Mouse (Mus musculus) neural tube, embryonic 11.5 days (tissue): ENCODE measurements around the gene Cd101. TPM values are rescaled to one million over a fixed set of nuclear protein-coding genes. Genes with fewer than 3 reads are reported as not detected.

Experiments used
- ATAC-seq: fragments of 200-750 bp; cut with Nextera tagmentation; 2 replicates; pipeline ENCODE4 v1.8.0; 2017; ENCODE audit warnings: moderate number of reproducible peaks, mild to moderate bottlenecking, moderate TSS enrichment, moderate library complexity; ENCODE audit not compliant: insufficient read depth, low FRiP score, low TSS enrichment
- DNase-seq: peaks from one replicate; pipeline ENCODE4 v3.0.0-alpha.2; 2015; ENCODE audit warnings: low spot score
- H3K27ac ChIP-seq: fragments of 300-500 bp; sonication (generic); 2 replicates; pipeline ENCODE4 v1.5.1; 2014; ENCODE audit warnings: low read depth, mild to moderate bottlenecking, low read length
- H3K27me3 ChIP-seq: fragments of 300-500 bp; sonication (generic); 2 replicates; pipeline ENCODE4 v1.6.1; 2014; ENCODE audit warnings: mild to moderate bottlenecking, low read length, mixed read lengths; ENCODE audit not compliant: control insufficient read depth, insufficient read depth
- H3K36me3 ChIP-seq: fragments of 300-500 bp; sonication (generic); 2 replicates; pipeline ENCODE4 v1.6.1; 2014; ENCODE audit warnings: mild to moderate bottlenecking, low read length, moderate library complexity, mixed read lengths; ENCODE audit not compliant: control insufficient read depth, insufficient read depth
- H3K4me1 ChIP-seq: fragments of 300-500 bp; sonication (generic); 2 replicates; pipeline ENCODE4 v1.6.1; 2014; ENCODE audit warnings: low read length, mixed read lengths; ENCODE audit not compliant: control insufficient read depth, insufficient read depth
- H3K4me2 ChIP-seq: fragments of 300-500 bp; sonication (generic); 2 replicates; pipeline ENCODE4 v1.6.1; 2014; ENCODE audit warnings: low read depth, mild to moderate bottlenecking, moderate library complexity
- H3K4me3 ChIP-seq: fragments of 300-500 bp; sonication (generic); 2 replicates; pipeline ENCODE4 v1.5.1; 2014; ENCODE audit warnings: low read depth, low read length
- H3K9ac ChIP-seq: fragments of 300-500 bp; sonication (generic); 2 replicates; pipeline ENCODE4 v1.6.1; 2014; ENCODE audit warnings: mild to moderate bottlenecking, low read length
- H3K9me3 ChIP-seq: fragments of 300-500 bp; sonication (generic); 2 replicates; pipeline ENCODE4 v1.6.1; 2016; ENCODE audit warnings: low read length; ENCODE audit not compliant: control insufficient read depth
- WGBS: fragments of 180-500 bp; shearing (Covaris S2); extraction: QIAGEN DNeasy Blood & Tissue Kit; methylation state at CpG from one replicate; pipeline ENCODE4 v1.1.7; 2014; 5-methylcytosine and 5-hydroxymethylcytosine counted together
- polyA plus RNA-seq: library from polyadenylated mRNA; unstranded; fragments of >200 nt; fragmentation: Nextera tagmentation; extraction: Ambion mirVana; gene quantifications from 2 replicates; pipeline ENCODE4 v1.2.1, GENCODE M21; 2014

Cd101 gene
- polyA plus RNA-seq, 1 experiment from 2014 or later, result 0.11 TPM

GRCm38 (mm10) chr3:101013536-101013935 lies 15.8 kb downstream of the Cd101 start:
- Histone ChIP-seq H3K27ac (no peak overlapping the region), H3K9ac (no peak overlapping the region), H3K4me3 (no peak overlapping the region), H3K9me3 (no peaks in the 10 kb centered on the region), H3K27me3 (no peaks in the 10 kb centered on the region), H3K4me1 (no peaks in the 10 kb centered on the region), H3K4me2 (no peak overlapping the region), H3K36me3 (no peaks in the 10 kb centered on the region)
- no peak for DNase-seq
- WGBS, result 94% methylated on average over 3 of the region's 3 CpGs
- no peak for ATAC-seq

GRCm38 (mm10) chr3:101013005-101013404 lies 16.4 kb downstream of the Cd101 start:
- Histone ChIP-seq H3K27me3 (no peaks in the 10 kb centered on the region), H3K9ac (no peak overlapping the region), H3K4me3 (no peak overlapping the region), H3K9me3 (no peaks in the 10 kb centered on the region), H3K4me1 (no peaks in the 10 kb centered on the region), H3K4me2 (no peak overlapping the region), H3K27ac (no peak overlapping the region), H3K36me3 (no peaks in the 10 kb centered on the region)
- ATAC-seq, result no peak
- WGBS, result 93% methylated on average over 10 of the region's 10 CpGs
- no peak for DNase-seq

GRCm38 (mm10) chr3:101012597-101012996 lies 16.8 kb downstream of the Cd101 start:
- Histone ChIP-seq H3K9ac (no peak overlapping the region), H3K36me3 (no peaks in the 10 kb centered on the region), H3K4me1 (no peaks in the 10 kb centered on the region), H3K27me3 (no peaks in the 10 kb centered on the region), H3K9me3 (no peaks in the 10 kb centered on the region), H3K4me2 (no peak overlapping the region), H3K4me3 (no peak overlapping the region), H3K27ac (no peak overlapping the region)
- 89% methylated on average over 8 of the region's 8 CpGs for WGBS
- no peak for DNase-seq
- no peak for ATAC-seq

GRCm38 (mm10) chr3:101012131-101012571 lies 17.2 kb downstream of the Cd101 start:
- 72% methylated on average over 10 of the region's 10 CpGs for WGBS
- no peak for ATAC-seq
- H3K27ac ChIP-seq, result no peak overlapping the region
- no peak overlapping the region for H3K9ac ChIP-seq
- H3K4me3 ChIP-seq, result no peak overlapping the region
- no peaks in the 10 kb centered on the region for H3K27me3 ChIP-seq
- no peaks in the 10 kb centered on the region for H3K9me3 ChIP-seq
- no peak overlapping the region for H3K4me2 ChIP-seq
- no peak for DNase-seq
- no peaks in the 10 kb centered on the region for H3K36me3 ChIP-seq
- no peaks in the 10 kb centered on the region for H3K4me1 ChIP-seq

- no peak overlapping the region for H3K27ac ChIP-seq
- H3K36me3 ChIP-seq, result no peaks in the 10 kb centered on the region
- no peaks in the 10 kb centered on the region for H3K27me3 ChIP-seq
- H3K4me2 ChIP-seq, result no peak overlapping the region
- H3K4me1 ChIP-seq, result no peaks in the 10 kb centered on the region
- no peak overlapping the region for H3K9ac ChIP-seq
- H3K9me3 ChIP-seq, result no peaks in the 10 kb centered on the region
- no peak for DNase-seq
- H3K4me3 ChIP-seq, result no peak overlapping the region
- WGBS, result 62% methylated on average over 5 of the region's 5 CpGs
- ATAC-seq, result no peak
These were observed 18.2 kb downstream of the Cd101 start for GRCm38 (mm10) chr3:101011203-101011600.

- Histone ChIP-seq H3K4me3 (no peak overlapping the region), H3K4me1 (no peaks in the 10 kb centered on the region), H3K4me2 (no peak overlapping the region), H3K9ac (no peak overlapping the region), H3K27me3 (no peaks in the 10 kb centered on the region), H3K36me3 (no peaks in the 10 kb centered on the region), H3K27ac (no peak overlapping the region), H3K9me3 (no peaks in the 10 kb centered on the region)
- DNase-seq, result no peak
- no peak for ATAC-seq
- WGBS, result 96% methylated on average over 4 of the region's 4 CpGs
These were observed 18.7 kb downstream of the Cd101 start for GRCm38 (mm10) chr3:101010589-101011202.

- H3K9me3 ChIP-seq, result no peaks in the 10 kb centered on the region
- H3K27ac ChIP-seq, result no peak overlapping the region
- ATAC-seq (no peak), DNase-seq (no peak)
- no peak overlapping the region for H3K4me3 ChIP-seq
- no peak overlapping the region for H3K9ac ChIP-seq
- H3K36me3 ChIP-seq, result no peaks in the 10 kb centered on the region
- H3K4me1 ChIP-seq, result no peaks in the 10 kb centered on the region
- H3K27me3 ChIP-seq, result no peaks in the 10 kb centered on the region
- WGBS, result 82% methylated on average over 5 of the region's 5 CpGs
- H3K4me2 ChIP-seq, result no peak overlapping the region
These were observed 22.1 kb downstream of the Cd101 start for GRCm38 (mm10) chr3:101007112-101007782.

- Histone ChIP-seq H3K4me1 (no peaks in the 10 kb centered on the region), H3K9ac (no peak overlapping the region), H3K27ac (no peak overlapping the region), H3K27me3 (no peaks in the 10 kb centered on the region), H3K36me3 (no peaks in the 10 kb centered on the region), H3K9me3 (no peaks in the 10 kb centered on the region), H3K4me3 (no peak overlapping the region), H3K4me2 (no peak overlapping the region)
- ATAC-seq (no peak), DNase-seq (no peak)
- WGBS, result 90% methylated on average over 6 of the region's 6 CpGs
These were observed 24.0 kb downstream of the Cd101 start for GRCm38 (mm10) chr3:101005392-101005791.
